ENCODE assay signal across 25 mouse cellular contexts in the genomic region with DNA sequence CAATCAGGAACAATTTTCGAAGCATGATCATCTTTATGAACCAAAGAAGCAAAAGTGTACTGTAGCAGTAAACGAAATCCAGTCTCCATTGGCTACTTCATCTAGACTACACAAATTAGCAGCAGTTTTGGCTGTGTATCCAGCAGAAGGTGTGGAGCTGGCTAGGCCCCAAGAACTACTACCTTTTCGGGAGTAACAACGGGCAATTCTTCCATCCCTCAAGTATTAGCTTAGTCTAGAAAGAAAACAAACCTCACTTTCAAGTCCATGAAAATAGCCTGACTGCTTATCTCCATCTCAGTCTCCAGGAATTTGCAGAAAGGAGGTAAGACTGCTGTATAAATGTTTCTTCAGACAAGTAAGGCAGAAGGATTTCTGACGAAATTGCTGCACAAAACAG. TPM values are rescaled to one million over a fixed set of nuclear protein-coding genes. Genes with fewer than 3 reads are reported as not detected.
A peak's percentile ranks its signal among the peaks of the same experiment; 100 is the strongest.
DNase-seq lines count a peak whose midpoint lies in the region; ATAC-seq and TF ChIP-seq lines count a peak whose summit lies in the region.
"Had no signal": no experiment of that assay in that cellular context is flagged by ENCODE, and none has a peak within 500 bp of the region (broad histone marks: within the 10 kb centered on the region; RNA-seq: fewer than 3 reads in every experiment).

No protein-coding gene starts in this region.

- no peak overlapping the region for H3K27ac ChIP-seq in lung, embryonic 14.5 days (ENCODE audit: low read depth)
- peak overlapping the region; percentile 61; the same call in 1 of the 2 replicates for H3K27ac ChIP-seq in lung, embryonic 15.5 days
- H3K27ac ChIP-seq: forebrain, embryonic 10.5 days; forebrain, embryonic 13.5 days; heart, embryonic 15.5 days; hindbrain, embryonic 10.5 days; hindbrain, embryonic 13.5 days had no signal

- no peak overlapping the region for H3K4me2 ChIP-seq in lung, embryonic 14.5 days
- H3K4me2 ChIP-seq in lung, embryonic 15.5 days = no peak overlapping the region
- H3K4me2 ChIP-seq: forebrain, embryonic 13.5 days; heart, embryonic 12.5 days; heart, embryonic 15.5 days; hindbrain, embryonic 13.5 days had no signal

- H3K9ac ChIP-seq in lung, embryonic 14.5 days = no peak overlapping the region
- H3K9ac ChIP-seq in lung, embryonic 15.5 days = no peak overlapping the region
- H3K9ac ChIP-seq: forebrain, embryonic 13.5 days; heart, embryonic 12.5 days; heart, embryonic 15.5 days; hindbrain, embryonic 13.5 days had no signal

- no peaks in the 10 kb centered on the region for H3K9me3 ChIP-seq in lung, embryonic 14.5 days (ENCODE audit: low read depth, low read length)
- H3K9me3 ChIP-seq in lung, embryonic 15.5 days = no peaks in the 10 kb centered on the region
- H3K9me3 ChIP-seq: forebrain, embryonic 10.5 days; forebrain, embryonic 13.5 days; heart, embryonic 12.5 days; heart, embryonic 15.5 days; hindbrain, embryonic 10.5 days; hindbrain, embryonic 13.5 days had no signal

- WGBS in lung, embryonic 14.5 days = 64% methylated on average over 5 of the region's 5 CpGs
- 54% methylated on average over 5 of the region's 5 CpGs for WGBS in lung, embryonic 15.5 days

- peaks cover 24% of the 10 kb centered on the region; the same call in 1 of the 2 replicates for H3K36me3 ChIP-seq in lung, embryonic 14.5 days (ENCODE audit: insufficient read depth)
- no peaks in the 10 kb centered on the region for H3K36me3 ChIP-seq in lung, embryonic 15.5 days
- H3K36me3 ChIP-seq: heart, embryonic 15.5 days had no signal

- H3K4me1 ChIP-seq in lung, embryonic 14.5 days (ENCODE audit: insufficient read depth) = no peaks in the 10 kb centered on the region
- peaks cover 13% of the 10 kb centered on the region for H3K4me1 ChIP-seq in lung, embryonic 15.5 days
- H3K4me1 ChIP-seq: forebrain, embryonic 13.5 days; hindbrain, embryonic 10.5 days had no signal

- H3K27me3 ChIP-seq in lung, embryonic 14.5 days (ENCODE audit: insufficient read depth, low read length) = no peaks in the 10 kb centered on the region
- H3K27me3 ChIP-seq in lung, embryonic 15.5 days = no peaks in the 10 kb centered on the region
- H3K27me3 ChIP-seq: forebrain, embryonic 13.5 days; heart, embryonic 12.5 days; heart, embryonic 15.5 days; hindbrain, embryonic 13.5 days had no signal

- no peak overlapping the region for H3K4me3 ChIP-seq in lung, embryonic 14.5 days (ENCODE audit: low read depth, low read length)
- no peak overlapping the region for H3K4me3 ChIP-seq in lung, embryonic 15.5 days
- H3K4me3 ChIP-seq: forebrain, embryonic 10.5 days; forebrain, embryonic 13.5 days; heart, embryonic 12.5 days; heart, embryonic 15.5 days; hindbrain, embryonic 10.5 days; hindbrain, embryonic 13.5 days had no signal

- DNase-seq in lung, embryonic 14.5 days = peak; percentile 57
- peak; percentile 42 for DNase-seq in lung, postnatal 10 days
- peak; percentile 63 for DNase-seq in lung, postnatal 36 days
- DNase-seq in cerebellum, postnatal 36 days = no peak
- no peak for DNase-seq in spleen, postnatal 14 days (ENCODE audit: low spot score in 2 of 2)
- no peak for DNase-seq in right cerebral cortex, postnatal 10 days (ENCODE audit: low spot score in 2 of 2)
- DNase-seq: adrenal gland, adult 2 months; adrenal gland, postnatal 14 days; cerebellum, adult 11 months; cerebellum, postnatal 10 days; gastrocnemius, postnatal 10 days; gastrocnemius, postnatal 36 days; heart, postnatal 10 days; heart, postnatal 36 days had no signal

- TF ChIP-seq CTCF in lung, embryonic 14.5 days (IDR thresholded peaks at IDR 0.05; ENCODE audit: low read depth) = no peak

- ATAC-seq in lung, embryonic 14.5 days (ENCODE audit: insufficient read depth) = no peak
- ATAC-seq in lung, embryonic 15.5 days (ENCODE audit: borderline replicate concordance, extremely low read depth, low FRiP score, low TSS enrichment) = peak; percentile 23; the same call in 1 of the 2 replicates
- ATAC-seq: CD4-positive, CD25-positive, alpha-beta regulatory T cell, adult 4 months; forebrain, embryonic 13.5 days; forebrain, embryonic 16.5 days; hindbrain, embryonic 16.5 days had no signal

RNA-seq across cellular contexts. Expression of a gene that starts 9.2 kb away (rescaled TPM):
- polyA plus RNA-seq in lung, embryonic 14.5 days (2014; fragmentation: Nextera tagmentation; extraction: Ambion mirVana) = 172 and 176 TPM in 2 replicates
- 150 and 151 TPM in 2 replicates for polyA plus RNA-seq in lung, embryonic 15.5 days (2015; fragmentation: Nextera tagmentation; extraction: Ambion mirVana)

RNA-seq across cellular contexts. Expression of a gene that starts 47.9 kb away (rescaled TPM):
- 0.05 TPM in 2 replicates for polyA plus RNA-seq in lung, embryonic 14.5 days (2014; fragmentation: Nextera tagmentation; extraction: Ambion mirVana)
- not detected in 2 replicates for polyA plus RNA-seq in lung, embryonic 15.5 days (2015; fragmentation: Nextera tagmentation; extraction: Ambion mirVana)
- polyA plus RNA-seq: C2C12; CD4-positive, CD25-positive, alpha-beta regulatory T cell, adult 4 months had no signal

Comparison
In these comparisons a context has a peak if more than half of its experiments do, and no peak if none do; other contexts are left out.
1. DNase-seq: peak in lung, embryonic 14.5 days (single experiment), lung, postnatal 10 days (single experiment) and lung, postnatal 36 days (single experiment); none in cerebellum, postnatal 36 days (0 of 2), spleen, postnatal 14 days (0 of 2) and right cerebral cortex, postnatal 10 days (0 of 2).